ENCODE assay signal across 36 mouse cellular contexts in the genomic region with DNA sequence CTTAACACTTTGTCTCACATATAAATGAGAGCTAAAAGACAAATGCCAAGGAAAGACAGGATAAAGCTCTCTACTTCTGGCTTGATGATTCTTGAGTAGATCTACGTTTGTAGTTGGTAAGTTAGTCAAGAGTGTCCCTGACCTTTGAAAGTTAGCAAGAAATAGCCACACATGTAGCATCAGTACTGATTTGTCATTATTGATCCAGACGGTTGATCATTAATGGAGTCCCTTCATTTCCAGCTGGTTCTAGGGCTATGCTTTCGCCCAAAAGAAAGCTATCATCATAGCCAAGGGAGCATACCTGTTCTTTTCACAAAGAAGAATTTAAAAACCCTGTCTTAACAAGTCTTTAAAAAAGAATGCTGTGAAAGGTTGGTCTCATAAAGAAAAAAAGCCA. TPM values are rescaled to one million over a fixed set of nuclear protein-coding genes. Genes with fewer than 3 reads are reported as not detected.
"Had no signal": no experiment of that assay in that cellular context is flagged by ENCODE, and none has a peak within 500 bp of the region (broad histone marks: within the 10 kb centered on the region; RNA-seq: fewer than 3 reads in every experiment).

No protein-coding gene starts in this region.

- H3K9ac ChIP-seq: heart, embryonic 12.5 days; hindbrain, embryonic 12.5 days; hindbrain, embryonic 14.5 days; kidney, embryonic 15.5 days; limb, embryonic 13.5 days had no signal

- ATAC-seq: forebrain, embryonic 16.5 days; hindbrain, embryonic 16.5 days; intestine, embryonic 16.5 days had no signal

- H3K4me2 ChIP-seq: heart, embryonic 12.5 days; hindbrain, embryonic 12.5 days; hindbrain, embryonic 14.5 days; kidney, embryonic 15.5 days; limb, embryonic 13.5 days had no signal

- H3K4me1 ChIP-seq: hindbrain, embryonic 12.5 days; kidney, embryonic 15.5 days had no signal

- H3K9me3 ChIP-seq: heart, embryonic 10.5 days; heart, embryonic 12.5 days; hindbrain, embryonic 10.5 days; hindbrain, embryonic 12.5 days; kidney, embryonic 15.5 days; limb, embryonic 13.5 days had no signal

- H3K4me3 ChIP-seq: gastrocnemius, adult 2 months; heart, adult 2 months; heart, embryonic 10.5 days; heart, embryonic 12.5 days; hindbrain, embryonic 10.5 days; hindbrain, embryonic 12.5 days; kidney, embryonic 15.5 days; limb, embryonic 13.5 days had no signal

- H3K27ac ChIP-seq: gastrocnemius, adult 2 months; heart, adult 2 months; heart, embryonic 10.5 days; hindbrain, embryonic 10.5 days; hindbrain, embryonic 12.5 days; hindbrain, embryonic 14.5 days; kidney, embryonic 15.5 days; kidney, postnatal 0 days; limb, embryonic 13.5 days had no signal

- H3K27me3 ChIP-seq: heart, embryonic 12.5 days; hindbrain, embryonic 12.5 days; kidney, embryonic 15.5 days; limb, embryonic 13.5 days had no signal

- DNase-seq: gastrocnemius, adult 2 months; gastrocnemius, postnatal 10 days; gastrocnemius, postnatal 25 days; heart, adult 2 months; heart, postnatal 10 days; heart, postnatal 4 days; kidney, adult 11 months; kidney, adult 2 months; kidney, adult 9 months; kidney, postnatal 14 days; kidney, postnatal 36 days; layer of hippocampus, adult 9-11 months; layer of hippocampus, postnatal 36 days; left cerebral cortex, postnatal 4 days had no signal

RNA-seq across cellular contexts. Expression of a gene that starts 1.7 kb away (rescaled TPM):
- total RNA-seq: gastrocnemius, adult 2 months; gastrocnemius, postnatal 10 days; gastrocnemius, postnatal 25 days; gastrocnemius, postnatal 4 days; granulocyte monocyte progenitor cell, adult 5-6 weeks; heart, adult 2 months; heart, postnatal 10 days; heart, postnatal 25 days; heart, postnatal 4 days; layer of hippocampus, adult 18-20 months; layer of hippocampus, adult 8-10 months; layer of hippocampus, postnatal 14 days; layer of hippocampus, postnatal 36 days; left cerebral cortex, adult 18-20 months; left cerebral cortex, adult 8-10 months; left cerebral cortex, postnatal 10 days; left cerebral cortex, postnatal 25 days; left cerebral cortex, postnatal 4 days had no signal
- polyA plus RNA-seq: kidney, adult 2 months; large intestine, adult 2 months had no signal

RNA-seq across cellular contexts. Expression of a gene that starts 56.6 kb away (rescaled TPM):
- total RNA-seq: granulocyte monocyte progenitor cell, adult 5-6 weeks had no signal
